Mouse (Mus musculus) embryonic facial prominence, embryonic 10.5 days (tissue): ENCODE data around the gene Fyb2. TPM values are rescaled to one million over a fixed set of nuclear protein-coding genes. Genes with fewer than 3 reads are reported as not detected.

Experiments
- DNase-seq: peaks from one replicate; pipeline ENCODE4 v3.0.0-alpha.2; 2017; ENCODE audit warnings: low spot score
- H3K27ac ChIP-seq: fragments of 300-500 bp; sonication (generic); replicated peaks from 2 replicates; pipeline ENCODE4 v1.5.1; 2016; ENCODE audit warnings: mild to moderate bottlenecking
- H3K27me3 ChIP-seq: fragments of 300-500 bp; sonication (generic); replicated peaks from 2 replicates; pipeline ENCODE4 v1.6.1; 2016; ENCODE audit warnings: low read depth, mild to moderate bottlenecking; ENCODE audit not compliant: poor library complexity, severe bottlenecking
- H3K36me3 ChIP-seq: fragments of 300-500 bp; sonication (generic); replicated peaks from 2 replicates; pipeline ENCODE4 v1.6.1; 2016; ENCODE audit warnings: mild to moderate bottlenecking, moderate library complexity
- H3K4me1 ChIP-seq: fragments of 300-500 bp; sonication (generic); 2 replicates; pipeline ENCODE4 v1.6.1; 2016
- H3K4me3 ChIP-seq: fragments of 300-500 bp; sonication (generic); 2 replicates; pipeline ENCODE4 v1.5.1; 2016; ENCODE audit warnings: mild to moderate bottlenecking, moderate library complexity
- H3K9me3 ChIP-seq: fragments of 300-500 bp; sonication (generic); 2 replicates; pipeline ENCODE4 v1.6.1; 2016; ENCODE audit warnings: mild to moderate bottlenecking
- WGBS: fragments of 180-500 bp; shearing (Covaris S2); methylation state at CpG from one replicate; pipeline ENCODE4 v1.1.7; 2016; 5-methylcytosine and 5-hydroxymethylcytosine counted together
- polyA plus RNA-seq: library from polyadenylated mRNA; unstranded; fragments of >200 nt; fragmentation: Nextera tagmentation; extraction: Ambion mirVana; gene quantifications from 2 replicates; pipeline ENCODE4 v1.2.1, GENCODE M21; 2016

The Fyb2 gene
- polyA plus RNA-seq, 1 experiment from 2014 or later = 0.21 TPM

GRCm38 (mm10) chr4:104949304-104949703 lies 36.0 kb downstream of the Fyb2 start:
- H3K9me3 ChIP-seq = no peaks in the 10 kb centered on the region

GRCm38 (mm10) chr4:104951280-104951878 lies 38.1 kb downstream of the Fyb2 start:
- no peak overlapping the region for H3K27ac ChIP-seq
- H3K27me3 ChIP-seq = no peaks in the 10 kb centered on the region
- H3K36me3 ChIP-seq = no peaks in the 10 kb centered on the region
- no peaks in the 10 kb centered on the region for H3K9me3 ChIP-seq
- DNase-seq = no peak
- no peak overlapping the region for H3K4me3 ChIP-seq
- no peaks in the 10 kb centered on the region; the same call in 1 of the 2 replicates for H3K4me1 ChIP-seq
- WGBS = 84% methylated on average over 4 of the region's 4 CpGs

More at GRCm38 (mm10) chr4:104949304-104949703, 36.0 kb downstream of the Fyb2 start:
- Histone ChIP-seq H3K27ac (no peak overlapping the region), H3K36me3 (no peaks in the 10 kb centered on the region), H3K27me3 (no peaks in the 10 kb centered on the region), H3K4me3 (no peak overlapping the region), H3K4me1 (no peaks in the 10 kb centered on the region; the same call in 1 of the 2 replicates)
- WGBS = 80% methylated on average over 3 of the region's 3 CpGs
- DNase-seq = no peak

DNA sequence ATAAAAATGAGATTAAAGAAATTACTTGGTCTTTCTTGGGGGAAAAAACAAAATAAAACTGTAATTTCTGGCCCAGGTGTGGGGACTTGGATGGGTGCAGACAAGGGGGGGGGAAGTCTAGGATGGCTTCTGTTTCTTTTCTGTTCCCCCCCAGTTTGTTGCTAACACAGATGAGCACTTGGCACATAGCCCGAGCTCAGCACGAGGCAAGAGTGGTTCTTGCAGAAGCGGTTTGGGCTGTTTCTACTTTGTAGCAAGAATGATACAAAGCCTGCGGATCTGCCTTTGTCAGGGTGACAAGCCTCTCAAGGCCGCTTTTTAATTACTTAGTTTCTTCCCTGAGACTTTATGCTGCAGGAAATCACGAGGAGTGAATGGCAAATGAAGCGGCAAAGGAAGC lies 43.4 kb downstream of the Fyb2 start:
- H3K9me3 ChIP-seq = no peaks in the 10 kb centered on the region
- no peak overlapping the region for H3K27ac ChIP-seq
- H3K4me1 ChIP-seq = no peaks in the 10 kb centered on the region
- H3K27me3 ChIP-seq = no peaks in the 10 kb centered on the region
- 63% methylated on average over 7 of the region's 7 CpGs for WGBS
- no peaks in the 10 kb centered on the region for H3K36me3 ChIP-seq
- H3K4me3 ChIP-seq = no peak overlapping the region
- no peak for DNase-seq

GRCm38 (mm10) chr4:104961431-104961830 lies 48.2 kb downstream of the Fyb2 start:
- Histone ChIP-seq H3K27ac (no peak overlapping the region), H3K27me3 (no peaks in the 10 kb centered on the region), H3K4me1 (no peaks in the 10 kb centered on the region), H3K36me3 (no peaks in the 10 kb centered on the region), H3K9me3 (no peaks in the 10 kb centered on the region), H3K4me3 (no peak overlapping the region)
- 90% methylated on average over 5 of the region's 5 CpGs for WGBS
- DNase-seq = no peak

DNA sequence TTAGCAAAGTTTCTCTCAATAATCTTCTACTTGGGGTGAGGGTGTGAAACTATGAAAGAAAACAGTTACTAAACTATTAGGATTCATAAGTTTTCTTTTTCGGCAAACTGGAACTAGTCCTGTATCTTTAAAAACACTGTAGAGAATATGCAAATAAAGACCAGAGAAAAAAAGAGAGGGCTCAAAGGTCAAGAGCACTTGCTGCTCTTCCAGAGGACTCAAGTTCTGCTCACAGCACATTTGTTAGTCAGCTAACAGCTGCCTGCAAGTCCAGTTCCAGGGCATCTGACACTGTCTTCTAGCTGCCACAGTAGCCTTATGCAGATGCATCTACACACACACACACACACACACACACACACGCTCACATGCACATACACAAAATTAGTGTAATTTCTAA lies 59.4 kb downstream of the Fyb2 start:
- Histone ChIP-seq H3K36me3 (no peaks in the 10 kb centered on the region), H3K4me3 (no peak overlapping the region), H3K27me3 (no peaks in the 10 kb centered on the region), H3K9me3 (no peaks in the 10 kb centered on the region), H3K27ac (no peak overlapping the region), H3K4me1 (no peaks in the 10 kb centered on the region)
- no peak for DNase-seq
- 78% methylated on average over 2 of the region's 2 CpGs for WGBS

GRCm38 (mm10) chr4:104975162-104975830 lies 62.0 kb downstream of the Fyb2 start:
- WGBS = 83% methylated on average over 6 of the region's 6 CpGs
- H3K27me3 ChIP-seq = no peaks in the 10 kb centered on the region
- no peaks in the 10 kb centered on the region for H3K36me3 ChIP-seq
- no peaks in the 10 kb centered on the region for H3K9me3 ChIP-seq
- no peak overlapping the region for H3K27ac ChIP-seq
- no peak for DNase-seq
- no peaks in the 10 kb centered on the region for H3K4me1 ChIP-seq
- H3K4me3 ChIP-seq = no peak overlapping the region

DNA sequence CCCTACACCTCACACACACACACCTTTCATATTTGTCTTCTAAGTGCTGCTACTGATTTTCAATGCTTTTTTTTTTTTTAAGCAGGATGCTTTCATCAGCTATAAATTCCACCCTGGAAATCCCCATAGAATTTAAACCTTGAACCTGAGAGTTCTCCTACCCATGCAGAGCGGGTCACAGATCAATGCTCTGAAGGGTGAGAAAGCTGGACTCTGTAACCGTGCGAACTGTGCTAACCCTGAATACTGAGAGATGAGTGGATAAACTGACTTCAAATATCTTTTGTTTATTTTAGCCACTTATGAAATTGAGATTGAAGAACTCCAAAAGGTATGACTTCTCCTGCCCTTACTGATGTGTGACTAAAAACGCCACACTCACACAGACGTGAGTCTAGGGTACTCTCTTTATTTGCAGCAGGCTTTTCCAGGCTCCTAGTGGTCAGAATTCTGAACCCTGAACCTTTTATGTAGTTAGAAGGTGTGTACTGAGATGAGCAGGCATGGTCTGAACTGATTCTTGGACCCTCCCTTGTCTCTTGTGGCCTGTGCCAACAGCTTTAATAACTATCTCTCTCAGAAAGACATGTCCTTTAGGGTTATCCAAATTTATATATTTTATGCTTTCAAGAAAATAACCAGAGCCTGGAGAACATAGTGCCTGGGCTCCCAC lies 72.8 kb downstream of the Fyb2 start:
- DNase-seq = no peak
- no peaks in the 10 kb centered on the region for H3K4me1 ChIP-seq
- no peaks in the 10 kb centered on the region for H3K9me3 ChIP-seq
- H3K27ac ChIP-seq = no peak overlapping the region
- WGBS = 92% methylated on average over 5 of the region's 5 CpGs
- no peaks in the 10 kb centered on the region for H3K27me3 ChIP-seq
- no peak overlapping the region for H3K4me3 ChIP-seq
- no peaks in the 10 kb centered on the region for H3K36me3 ChIP-seq

DNA sequence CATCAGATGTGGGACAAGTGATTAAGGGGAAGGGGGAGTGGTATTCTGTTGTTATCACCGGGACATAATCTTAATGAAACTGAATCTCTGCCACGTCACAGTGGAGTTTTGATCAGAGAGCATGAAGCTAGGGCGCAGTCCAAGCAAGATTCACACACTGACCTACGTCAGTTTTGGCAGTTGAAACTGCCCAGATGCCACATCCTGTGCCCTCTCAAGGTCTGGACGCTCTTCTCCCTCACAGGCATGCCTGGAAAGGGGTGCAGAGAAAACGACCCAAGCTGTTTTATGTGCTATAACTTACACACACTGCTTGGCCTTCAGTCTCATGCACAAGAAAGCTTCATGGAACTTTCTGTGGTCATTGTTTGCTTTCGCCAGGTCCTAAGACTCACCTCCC lies 74.4 kb downstream of the Fyb2 start:
- no peaks in the 10 kb centered on the region for H3K27me3 ChIP-seq
- H3K4me3 ChIP-seq = no peak overlapping the region
- WGBS = 85% methylated on average over 7 of the region's 7 CpGs
- no peaks in the 10 kb centered on the region for H3K4me1 ChIP-seq
- no peak for DNase-seq
- H3K9me3 ChIP-seq = no peaks in the 10 kb centered on the region
- no peaks in the 10 kb centered on the region for H3K36me3 ChIP-seq
- no peak overlapping the region for H3K27ac ChIP-seq

DNA sequence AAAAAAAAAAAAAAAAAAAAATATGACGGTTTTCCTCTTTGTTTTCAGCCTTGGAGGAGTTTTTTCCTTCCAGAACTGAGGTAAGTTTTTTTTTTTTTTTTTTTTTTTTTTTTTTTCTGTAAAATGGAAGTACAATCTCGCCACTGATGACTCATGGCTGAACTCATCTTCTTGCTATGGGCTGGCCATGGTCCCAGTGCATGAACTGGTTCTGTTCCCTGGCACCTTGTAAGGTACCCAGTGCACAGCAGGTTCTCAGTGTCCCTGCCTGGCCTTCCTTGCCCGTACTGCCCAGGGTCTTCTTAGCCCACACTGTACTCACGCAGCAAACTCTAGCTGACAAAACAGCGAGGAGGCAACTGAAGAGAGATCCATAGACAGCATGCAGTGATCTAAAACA lies 74.8 kb downstream of the Fyb2 start:
- 83% methylated on average over 5 of the region's 5 CpGs for WGBS
- H3K36me3 ChIP-seq = no peaks in the 10 kb centered on the region
- no peak overlapping the region for H3K4me3 ChIP-seq
- no peak for DNase-seq
- H3K4me1 ChIP-seq = no peaks in the 10 kb centered on the region
- no peak overlapping the region for H3K27ac ChIP-seq
- no peaks in the 10 kb centered on the region for H3K9me3 ChIP-seq
- H3K27me3 ChIP-seq = no peaks in the 10 kb centered on the region

GRCm38 (mm10) chr4:104988709-104989108 lies 75.5 kb downstream of the Fyb2 start:
- DNase-seq = no peak
- Histone ChIP-seq H3K27ac (no peak overlapping the region), H3K4me1 (no peaks in the 10 kb centered on the region), H3K4me3 (no peak overlapping the region), H3K36me3 (no peaks in the 10 kb centered on the region), H3K9me3 (no peaks in the 10 kb centered on the region), H3K27me3 (no peaks in the 10 kb centered on the region)
- WGBS = 92% methylated on average over 7 of the region's 7 CpGs

GRCm38 (mm10) chr4:104990016-104990415 lies 76.8 kb downstream of the Fyb2 start:
- Histone ChIP-seq H3K27ac (no peak overlapping the region), H3K4me1 (no peaks in the 10 kb centered on the region), H3K36me3 (no peaks in the 10 kb centered on the region), H3K27me3 (no peaks in the 10 kb centered on the region), H3K4me3 (no peak overlapping the region), H3K9me3 (no peaks in the 10 kb centered on the region)
- 89% methylated on average over 6 of the region's 6 CpGs for WGBS
- no peak for DNase-seq

DNA sequence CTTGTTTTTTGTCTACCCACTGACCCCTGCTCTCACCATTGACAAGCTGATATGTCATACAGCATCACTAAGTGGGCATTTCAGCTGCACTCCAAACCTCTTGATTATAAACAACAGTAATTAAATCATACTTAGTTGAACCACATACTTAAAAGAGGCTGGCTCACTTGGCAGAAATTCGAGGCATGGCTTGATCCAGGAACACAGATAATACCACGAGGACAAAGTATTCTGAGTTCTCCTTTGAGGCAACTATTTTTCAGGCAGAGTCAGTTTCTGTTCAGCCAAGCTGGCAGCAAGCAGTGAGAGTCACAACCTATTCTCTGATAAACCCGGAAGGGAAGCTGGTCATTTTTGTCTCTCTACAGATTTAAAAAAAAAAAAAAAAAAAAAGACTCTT lies 77.4 kb downstream of the Fyb2 start:
- H3K4me1 ChIP-seq = no peaks in the 10 kb centered on the region
- 84% methylated on average over 3 of the region's 3 CpGs for WGBS
- no peak overlapping the region for H3K4me3 ChIP-seq
- no peak overlapping the region for H3K27ac ChIP-seq
- no peaks in the 10 kb centered on the region for H3K36me3 ChIP-seq
- H3K9me3 ChIP-seq = no peaks in the 10 kb centered on the region
- no peaks in the 10 kb centered on the region for H3K27me3 ChIP-seq
- no peak for DNase-seq

- Histone ChIP-seq H3K27me3 (no peaks in the 10 kb centered on the region), H3K27ac (no peak overlapping the region), H3K9me3 (no peaks in the 10 kb centered on the region), H3K36me3 (no peaks in the 10 kb centered on the region), H3K4me1 (no peaks in the 10 kb centered on the region), H3K4me3 (no peak overlapping the region)
- DNase-seq = no peak
- 89% methylated on average over 3 of the region's 3 CpGs for WGBS
Measured at GRCm38 (mm10) chr4:104992271-104992670, 79.0 kb downstream of the Fyb2 start.
